Mouse (Mus musculus) testis, postnatal 10 days (tissue): ENCODE data around the gene Scyl1.

Source experiments
- DNase-seq: peaks from one replicate; pipeline ENCODE4 v3.0.0; 2021; ENCODE audit warnings: low spot score

The Scyl1 gene

GRCm38 (mm10) chr19:5803041-5803880 lies 32.0 kb upstream of the Scyl1 start:
- peak; percentile 100 for DNase-seq

GRCm38 (mm10) chr19:5802787-5803040 lies 31.5 kb upstream of the Scyl1 start:
- DNase-seq = no peak

- peak; percentile 98 for DNase-seq
Observed at GRCm38 (mm10) chr19:5802011-5802786, 31.0 kb upstream of the Scyl1 start.

- DNase-seq = no peak
Observed at GRCm38 (mm10) chr19:5801432-5801964, 30.3 kb upstream of the Scyl1 start.

- no peak for DNase-seq
Observed at GRCm38 (mm10) chr19:5800632-5801431, 29.6 kb upstream of the Scyl1 start.

- no peak for DNase-seq
Observed at GRCm38 (mm10) chr19:5800350-5800631, 29.1 kb upstream of the Scyl1 start.

GRCm38 (mm10) chr19:5799566-5800349 lies 28.5 kb upstream of the Scyl1 start:
- peak; percentile 44 for DNase-seq

GRCm38 (mm10) chr19:5798700-5799479 lies 27.7 kb upstream of the Scyl1 start:
- DNase-seq = peak; percentile 41

GRCm38 (mm10) chr19:5797381-5798111 lies 26.3 kb upstream of the Scyl1 start:
- DNase-seq = no peak

- no peak for DNase-seq
Observed at GRCm38 (mm10) chr19:5796573-5797111, 25.4 kb upstream of the Scyl1 start.

- peak; percentile 44 for DNase-seq
Observed at GRCm38 (mm10) chr19:5795668-5796572, 24.7 kb upstream of the Scyl1 start.

GRCm38 (mm10) chr19:5794771-5795576 lies 23.8 kb upstream of the Scyl1 start:
- DNase-seq = peak; percentile 49

GRCm38 (mm10) chr19:5793917-5794770 lies 22.9 kb upstream of the Scyl1 start:
- DNase-seq = peak; percentile 44

- peak; percentile 62 for DNase-seq
Observed at GRCm38 (mm10) chr19:5793116-5793515, 21.9 kb upstream of the Scyl1 start.

- peak; percentile 45 for DNase-seq
Observed at GRCm38 (mm10) chr19:5791329-5791728, 20.1 kb upstream of the Scyl1 start.

GRCm38 (mm10) chr19:5789066-5789465 lies 17.8 kb upstream of the Scyl1 start:
- DNase-seq = no peak

- peak; percentile 37 for DNase-seq
Observed at GRCm38 (mm10) chr19:5788620-5789019, 17.4 kb upstream of the Scyl1 start.
